Mouse (Mus musculus) kidney, postnatal 25 days (tissue): ENCODE data around the gene Ifi203.
"Not testable (repeated sequence)": the region's sequence is repeated elsewhere in the genome, so short reads cannot be mapped to it uniquely, and the experiment has no call there.

Experiments
- DNase-seq, 2 experiments: peaks; one replicate each; pipeline ENCODE4 v3.0.0; 2021; ENCODE audit warnings: mixed read lengths in 2 of 2

Ifi203 gene

DNA sequence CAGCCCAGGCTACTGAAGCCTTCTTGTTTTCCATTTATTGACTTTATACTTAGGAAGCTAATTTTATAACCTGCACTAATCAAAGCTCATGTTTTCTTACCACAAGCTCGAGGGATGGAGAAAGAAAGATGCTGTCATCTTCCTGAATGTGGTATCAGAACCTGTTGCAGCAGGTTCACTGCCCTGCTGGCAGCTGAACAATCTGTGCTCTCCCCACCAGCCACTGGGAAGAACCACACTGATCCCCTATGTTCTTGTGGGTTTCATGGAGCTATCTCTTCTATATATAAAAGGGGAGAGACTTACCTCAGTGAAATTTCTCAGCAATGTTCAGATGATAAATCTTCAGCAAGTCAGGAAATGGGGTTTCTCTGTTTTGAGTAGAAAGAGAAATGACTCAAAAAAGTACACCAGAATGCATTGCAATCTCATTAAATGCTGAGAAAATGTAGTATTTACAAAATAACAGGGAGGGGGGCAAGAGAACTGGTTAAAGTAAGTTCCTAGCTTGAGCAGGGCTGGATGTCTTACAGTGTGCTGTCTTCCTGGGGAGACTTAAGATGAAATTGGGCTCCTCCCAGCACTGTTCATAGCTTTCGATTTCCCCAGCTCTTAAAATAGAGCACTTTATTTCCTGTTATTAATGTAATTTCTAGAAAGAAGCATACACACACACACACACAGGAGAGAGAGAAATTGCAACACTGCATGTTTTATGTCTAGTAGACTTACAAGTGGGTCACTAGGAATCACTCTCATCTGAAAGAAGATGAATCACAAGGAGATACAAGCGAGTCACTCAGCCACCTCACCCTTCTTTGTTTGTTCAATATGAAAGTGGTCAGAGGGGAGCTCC, at the start of gene Ifi203, which contains the start of gene Mndal:
Ifi203 (minus strand) TSS at position 749 of the 856 bp plus-strand sequence.
Mndal (minus strand) TSS at position 568 of the 856 bp plus-strand sequence.
- not testable (repeated sequence) for DNase-seq

DNA sequence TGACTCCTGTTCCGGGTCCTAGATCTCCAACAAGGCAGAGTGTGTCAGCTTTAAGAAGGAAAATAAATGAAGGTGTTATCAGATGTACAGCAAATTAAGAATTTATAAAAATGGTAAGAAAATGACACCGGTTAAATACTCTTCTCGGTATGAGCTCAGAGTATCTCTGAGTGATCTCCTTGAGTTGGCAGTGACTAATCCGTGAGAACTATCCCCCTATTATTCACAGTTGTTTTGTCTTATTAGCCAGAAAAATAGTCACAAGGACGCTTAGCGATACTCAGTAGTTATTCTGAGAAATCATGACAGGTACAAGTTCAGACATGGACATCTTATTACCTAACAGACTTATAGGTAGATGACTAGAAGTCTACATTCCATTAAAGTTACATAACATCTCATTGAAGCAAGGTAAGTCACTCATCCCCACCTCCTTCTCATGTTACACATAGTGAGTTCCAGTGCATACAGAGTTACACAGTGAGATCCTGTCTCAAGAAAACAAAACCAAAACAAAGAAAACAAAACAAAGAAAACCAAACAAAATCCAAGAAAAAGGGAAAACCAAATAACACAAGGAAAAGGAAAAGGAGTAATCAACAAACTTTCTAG, 40.3 kb upstream of the Ifi203 start, which contains the start of gene Ifi202b:
Ifi202b (minus strand) TSS at position 51 of the 612 bp plus-strand sequence.
- DNase-seq, result not testable (repeated sequence)

DNA sequence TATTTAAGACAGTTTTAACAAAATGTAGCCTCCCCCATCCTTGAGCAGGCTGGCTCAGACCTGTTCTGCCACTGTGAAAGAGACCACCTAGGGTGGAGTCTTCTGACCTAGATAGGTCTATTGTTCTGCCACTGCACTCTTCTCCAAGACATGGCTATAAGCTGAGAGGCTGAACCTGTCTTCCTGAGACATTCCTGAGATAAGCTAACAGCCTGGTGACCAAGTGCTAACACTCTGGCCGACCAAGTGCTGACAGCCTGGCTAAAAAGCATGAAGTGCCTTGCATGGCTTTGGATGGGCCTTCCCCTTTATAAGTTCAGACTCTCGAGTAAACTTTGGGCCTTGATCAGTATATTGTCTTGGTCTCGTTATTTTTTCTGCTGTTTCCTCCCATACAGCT, 38.6 kb upstream of the Ifi203 start:
- not testable (repeated sequence) for DNase-seq

DNA sequence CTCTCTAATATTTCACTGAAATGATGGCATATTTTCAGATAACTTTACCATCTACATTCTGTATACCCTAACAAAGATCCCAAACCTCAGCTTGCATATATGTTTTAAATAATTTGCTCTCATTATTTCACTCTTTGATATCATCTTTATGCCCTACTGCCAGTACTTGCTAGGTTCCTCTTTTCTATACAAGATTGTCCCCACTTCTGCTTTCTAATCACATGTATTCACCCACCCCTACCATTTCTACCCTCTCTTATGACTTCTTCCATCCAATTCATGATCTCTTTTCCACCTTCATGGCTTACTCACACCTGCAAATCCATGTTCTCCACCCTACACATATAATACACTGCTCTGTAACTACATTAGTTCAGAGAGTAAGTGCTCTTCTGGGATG, 35.1 kb upstream of the Ifi203 start:
- no peak for DNase-seq

DNA sequence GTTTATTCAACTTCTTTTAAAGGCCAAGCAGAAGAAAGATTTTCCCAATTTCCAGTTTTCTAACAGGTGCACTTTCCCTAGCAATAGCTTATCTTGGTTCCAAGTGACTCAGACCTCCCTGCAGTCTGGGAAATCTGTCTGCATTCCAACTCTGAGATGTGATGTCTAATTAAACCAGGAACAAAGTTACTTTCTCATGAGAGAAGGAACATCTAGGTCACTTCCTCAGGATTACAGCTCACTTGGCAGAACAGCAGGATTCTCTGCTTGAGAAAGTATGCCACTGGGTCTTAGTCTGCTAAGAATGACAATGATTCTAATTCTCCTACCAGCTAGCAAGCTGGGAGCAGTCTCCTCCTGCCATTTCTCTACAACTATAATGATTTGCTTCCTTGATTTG, 30.6 kb upstream of the Ifi203 start:
- no peak for DNase-seq

DNA sequence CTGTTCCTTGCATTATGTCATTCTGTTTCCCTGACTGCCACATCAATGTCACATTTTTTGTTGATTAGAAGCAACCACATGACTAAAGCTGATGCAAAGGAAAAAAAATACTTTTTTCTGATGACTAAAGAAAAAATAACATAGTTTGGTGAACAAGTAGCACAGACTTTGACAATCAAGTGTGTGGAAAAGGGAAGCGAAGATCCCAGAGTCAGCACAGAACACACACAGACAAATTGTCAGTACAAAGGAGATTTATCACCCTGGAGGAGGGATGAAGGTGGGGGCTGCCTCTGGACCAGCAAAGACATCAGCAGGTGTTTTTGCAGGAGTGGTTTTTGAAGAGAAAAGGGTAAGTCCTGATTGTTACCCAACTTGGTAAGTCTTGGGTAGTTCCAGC, 19.0 kb upstream of the Ifi203 start:
- not testable (repeated sequence) for DNase-seq

DNA sequence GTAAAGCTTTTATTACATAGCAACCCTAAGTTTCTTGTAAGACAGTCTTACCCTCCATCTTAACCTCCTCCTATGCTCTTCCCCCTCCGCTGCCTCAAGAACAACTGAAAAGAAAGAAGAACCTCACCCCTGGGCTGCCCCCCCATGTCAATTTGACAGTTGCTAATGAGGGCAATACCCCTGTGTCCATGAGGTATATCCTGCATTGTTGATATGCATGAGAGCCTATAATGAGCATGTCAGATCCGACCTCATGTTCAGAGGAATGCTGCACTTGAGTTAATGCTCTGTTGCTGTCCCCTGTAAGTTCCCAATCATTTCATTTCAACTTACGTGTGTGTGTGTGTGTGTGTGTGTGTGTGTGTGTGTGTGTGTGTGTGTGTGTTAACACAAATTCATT, 17.5 kb upstream of the Ifi203 start:
- not testable (repeated sequence) for DNase-seq

DNA sequence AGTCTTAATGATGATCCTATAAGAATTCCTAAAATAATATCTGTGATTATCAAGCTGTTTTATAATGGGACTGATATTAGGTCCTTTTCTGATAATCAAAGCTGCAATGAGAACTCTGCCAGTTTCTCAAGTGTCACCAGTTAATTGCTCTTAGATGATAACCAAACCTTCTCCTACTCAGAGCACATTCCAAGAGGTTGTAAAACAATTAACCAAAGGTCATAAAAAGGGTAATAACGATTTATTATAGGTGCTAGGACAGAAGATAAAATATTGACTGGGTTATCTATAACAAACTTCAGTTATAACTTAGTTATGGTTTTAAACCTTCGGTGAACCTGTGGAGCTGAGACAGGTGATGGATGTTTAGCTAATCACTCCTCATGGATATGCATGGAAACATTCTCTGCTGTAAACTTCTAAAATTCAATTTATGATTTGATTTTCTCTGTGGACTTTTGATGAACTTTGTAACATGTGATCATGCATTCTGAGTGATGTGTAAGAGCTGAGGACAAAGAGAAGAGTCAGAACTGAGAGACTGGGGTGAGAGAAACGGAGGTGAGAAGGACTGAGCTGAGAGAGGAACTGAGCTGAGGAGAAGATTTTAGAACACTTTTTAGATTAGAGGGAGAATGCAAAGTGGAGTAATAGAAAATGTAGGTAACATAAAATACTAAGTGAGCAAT, 13.5 kb upstream of the Ifi203 start:
- not testable (repeated sequence) for DNase-seq

DNA sequence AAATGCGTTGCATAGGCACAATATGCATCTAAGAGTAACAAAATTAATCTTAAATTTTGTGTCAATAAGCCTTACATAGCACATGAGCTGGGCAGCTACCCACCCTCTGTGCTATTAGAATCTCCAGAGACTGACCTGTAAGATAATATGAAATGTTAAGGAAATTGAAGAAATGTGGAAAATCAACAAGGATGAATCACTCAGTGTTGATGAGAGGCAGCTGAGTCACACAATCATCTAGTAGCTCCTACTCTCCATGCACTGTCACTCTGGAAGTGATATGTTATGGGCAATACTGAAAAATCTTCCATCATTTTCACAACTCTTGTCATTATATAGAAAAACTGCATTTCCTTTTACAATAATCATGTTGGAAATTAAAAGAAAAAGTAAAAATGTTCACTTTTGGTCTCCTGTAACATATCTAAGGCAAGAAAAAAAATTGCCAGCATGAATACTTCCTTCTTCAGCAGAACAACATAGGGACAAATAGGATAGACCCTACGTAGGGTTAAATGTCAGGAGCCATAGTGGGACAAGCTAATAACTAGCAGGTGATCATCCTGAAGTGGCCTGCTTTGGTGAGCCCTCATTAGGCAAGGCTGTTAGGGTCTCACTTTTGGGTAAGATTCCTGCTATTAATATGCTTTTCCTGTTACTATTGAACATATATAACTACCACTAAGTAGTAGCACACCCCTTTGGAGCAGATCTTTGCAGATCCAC, 12.8 kb upstream of the Ifi203 start:
- DNase-seq, result no peak

DNA sequence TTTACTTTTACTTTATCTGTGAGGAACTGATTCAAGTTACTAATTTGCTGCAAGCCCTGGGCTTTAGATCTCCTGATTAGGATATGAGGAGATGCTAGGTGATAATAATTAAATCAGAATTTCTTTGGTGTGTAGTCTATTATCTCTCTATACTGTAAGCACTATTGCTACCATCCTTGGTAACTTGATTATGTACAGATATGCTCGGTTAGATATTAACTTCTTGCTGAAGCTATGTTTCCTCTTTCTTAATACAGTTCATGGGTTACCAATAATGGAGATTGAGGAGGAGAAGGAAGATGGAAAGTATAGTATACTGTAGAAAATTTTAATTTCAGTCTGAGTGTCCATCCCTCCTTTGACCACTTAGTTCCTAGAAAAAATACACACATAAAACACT, 11.1 kb upstream of the Ifi203 start:
- no peak for DNase-seq

DNA sequence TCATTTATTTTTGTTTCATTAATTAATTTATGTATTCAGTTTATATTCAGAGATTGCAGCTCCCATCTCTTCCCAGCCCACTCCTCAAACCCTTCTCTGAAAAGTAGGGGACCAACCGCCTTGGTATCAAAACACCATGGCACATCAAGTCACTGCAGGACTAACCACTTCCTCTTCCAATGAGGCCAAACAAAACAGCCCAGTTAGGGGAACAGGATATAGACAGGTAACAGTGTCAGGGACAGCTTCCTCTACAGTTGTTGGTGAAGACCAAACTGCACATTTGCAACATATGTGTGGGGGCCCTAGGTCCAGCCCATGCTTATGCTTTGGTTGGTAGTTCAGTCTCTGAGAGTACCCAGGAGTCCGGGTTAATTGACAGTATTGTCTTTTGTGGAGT, 6.6 kb upstream of the Ifi203 start:
- not testable (repeated sequence) for DNase-seq

DNA sequence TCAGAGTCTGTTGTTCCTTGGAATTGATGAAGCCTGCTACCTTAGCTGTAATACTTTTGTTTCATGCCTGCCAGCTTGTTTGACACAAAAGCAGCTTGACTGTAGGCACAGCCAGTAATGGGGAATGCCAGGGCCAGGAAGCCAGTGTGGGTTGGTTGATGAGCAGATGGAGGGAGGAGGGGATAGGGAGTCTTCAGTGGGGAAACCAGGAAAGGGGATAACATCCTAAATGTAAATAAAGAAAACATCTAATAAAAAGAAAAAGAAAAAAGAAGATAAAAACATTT, 251 bp upstream of the Ifi203 start:
- not testable (repeated sequence) for DNase-seq

DNA sequence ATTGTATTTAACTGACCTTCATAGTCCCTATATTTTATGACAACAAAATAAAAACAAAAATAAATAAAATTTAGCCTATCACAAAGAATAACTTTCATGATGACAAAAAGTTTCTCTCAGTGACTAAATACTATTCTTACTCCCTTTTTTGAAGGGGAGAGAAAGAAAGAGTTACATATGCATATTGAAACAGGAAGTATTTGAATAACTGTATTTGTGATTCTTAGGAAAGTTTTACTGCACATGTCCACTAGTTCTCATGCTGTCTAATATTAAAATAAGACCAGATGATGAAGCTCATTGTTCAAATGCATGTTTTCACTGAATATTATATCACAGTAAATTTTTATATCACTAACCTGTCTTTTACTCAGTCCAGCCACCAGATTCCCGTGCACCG, 950 bp downstream of the Ifi203 start:
- not testable (repeated sequence) for DNase-seq

DNA sequence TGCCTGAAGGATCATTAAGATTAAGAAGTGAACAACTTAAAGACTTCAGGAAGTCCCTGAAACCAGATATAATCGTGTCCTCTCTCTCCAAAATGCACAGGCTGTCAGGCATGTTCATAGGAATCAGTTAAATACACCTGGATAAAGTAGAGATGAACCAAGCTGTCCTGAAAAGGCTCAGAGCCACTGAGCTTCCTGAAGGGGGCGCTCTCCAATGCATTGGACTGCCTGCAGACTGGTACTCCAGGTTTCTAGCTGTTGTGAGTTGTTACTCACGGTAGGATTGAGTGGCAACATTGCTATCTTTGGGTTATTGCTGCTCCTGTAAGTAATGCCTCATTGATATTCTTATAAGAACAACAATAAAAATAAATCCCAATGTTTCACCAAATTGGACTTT, 23.2 kb downstream of the Ifi203 start:
- DNase-seq, result not testable (repeated sequence)

DNA sequence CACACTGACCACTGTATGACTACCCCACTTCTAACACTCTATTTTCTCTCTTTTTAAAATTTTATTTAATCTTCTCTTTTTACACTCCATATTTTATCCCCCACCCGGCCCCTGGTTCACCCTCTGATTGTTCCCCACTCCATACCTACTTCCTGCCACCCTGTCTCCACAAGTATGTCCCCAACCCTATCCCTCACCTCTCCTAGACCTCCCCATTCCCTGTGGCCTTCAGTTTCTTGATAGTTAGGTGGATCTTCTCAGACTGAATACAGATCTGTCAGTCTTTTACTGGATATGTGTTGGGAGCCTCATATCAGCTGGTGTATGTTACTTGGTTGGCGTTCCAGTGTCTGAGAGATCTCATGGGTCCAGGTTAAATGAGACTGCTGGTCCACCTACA, 27.9 kb downstream of the Ifi203 start:
- no peak for DNase-seq

DNA sequence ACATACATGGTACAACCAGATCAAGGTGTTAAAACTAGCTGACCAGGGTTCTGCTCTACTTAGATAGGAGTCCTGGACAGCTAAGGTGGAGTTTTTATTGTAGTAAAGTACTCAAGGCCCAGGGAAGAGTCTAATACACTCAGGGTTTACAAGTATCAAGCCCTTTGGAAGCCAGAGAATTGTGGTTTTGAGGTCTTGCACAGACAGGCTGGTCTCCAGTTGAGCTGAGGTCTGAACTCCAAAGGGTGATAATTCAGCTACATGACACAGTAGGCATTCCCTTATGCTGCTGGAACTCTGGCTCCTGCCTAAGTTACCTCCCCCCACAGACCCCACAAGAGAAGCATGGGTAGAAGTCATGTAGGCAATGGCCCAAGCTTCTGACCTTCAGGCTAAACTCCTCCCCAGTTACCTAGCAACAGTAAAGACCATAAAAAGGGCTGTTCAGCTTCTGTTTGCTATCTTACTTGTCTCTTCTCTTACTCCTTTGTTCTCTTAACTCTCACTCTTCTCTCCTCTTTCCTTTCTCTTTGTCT, 29.1 kb downstream of the Ifi203 start:
- not testable (repeated sequence) for DNase-seq

DNA sequence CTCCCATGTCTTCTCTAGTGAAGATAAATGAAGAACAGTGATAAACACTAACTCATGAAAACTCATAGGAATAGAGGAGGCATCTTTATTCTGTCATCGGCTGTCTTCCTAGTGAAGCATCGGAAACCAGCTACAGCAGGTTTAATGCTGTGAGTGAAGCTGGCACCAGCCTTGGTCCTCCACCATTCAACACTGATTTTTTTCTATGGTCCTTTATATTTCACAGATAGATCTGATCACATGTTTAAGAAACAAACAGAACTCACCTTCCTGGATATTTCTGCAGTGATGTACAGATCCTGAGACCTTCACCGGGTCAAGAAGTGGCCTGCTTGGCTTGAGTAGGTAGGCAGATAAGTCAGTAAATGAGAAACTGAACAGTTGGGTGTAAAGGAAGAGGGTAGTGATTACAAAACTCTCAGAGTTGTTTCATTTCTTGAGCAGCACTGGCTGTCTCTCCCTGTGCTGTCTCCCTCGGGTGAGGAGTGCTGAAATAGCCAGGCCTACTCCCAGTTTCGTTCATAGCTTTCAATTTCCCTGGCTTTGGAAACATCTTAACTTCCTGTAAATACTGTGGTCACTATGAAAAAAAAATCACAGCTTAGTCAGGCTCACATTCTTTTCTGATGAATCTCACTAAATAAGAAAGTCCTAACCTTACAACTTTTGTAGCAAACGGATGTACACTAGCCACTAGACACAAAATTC, 29.8 kb downstream of the Ifi203 start, which contains the start of gene Ifi211:
Ifi211 (minus strand) TSS at position 499 of the 708 bp plus-strand sequence.
- peak in 1 of 2 experiments; percentile 34 for DNase-seq

DNA sequence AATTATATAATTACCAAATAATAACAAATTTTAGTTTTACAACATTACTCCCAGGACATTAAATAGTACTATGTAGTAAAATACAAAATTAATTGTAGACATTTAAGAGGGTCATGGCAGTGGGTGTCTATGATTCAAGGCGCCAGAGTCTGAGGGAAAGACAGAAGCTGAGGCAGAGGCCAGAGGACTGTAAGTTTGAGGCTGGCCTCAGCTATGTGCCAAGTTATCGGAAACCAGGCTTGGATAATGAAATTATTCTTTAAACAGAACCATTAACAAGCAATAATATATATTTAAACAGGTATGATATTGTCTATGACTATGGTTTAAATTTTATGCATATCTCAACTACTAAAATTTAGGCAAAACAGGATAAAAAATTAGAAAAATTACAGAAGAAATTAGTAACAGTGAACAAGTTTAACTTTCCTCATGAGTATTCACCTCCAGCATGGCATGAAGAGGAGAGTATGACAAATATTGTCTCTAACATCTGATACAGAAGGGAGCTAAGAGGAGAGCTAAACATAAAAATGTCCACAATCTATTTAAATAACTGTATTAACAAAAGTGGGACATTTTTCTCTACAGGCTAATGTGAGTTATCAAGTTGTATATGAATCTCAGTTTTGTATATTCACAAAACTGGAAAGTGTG, 30.5 kb downstream of the Ifi203 start:
- DNase-seq, result no peak

DNA sequence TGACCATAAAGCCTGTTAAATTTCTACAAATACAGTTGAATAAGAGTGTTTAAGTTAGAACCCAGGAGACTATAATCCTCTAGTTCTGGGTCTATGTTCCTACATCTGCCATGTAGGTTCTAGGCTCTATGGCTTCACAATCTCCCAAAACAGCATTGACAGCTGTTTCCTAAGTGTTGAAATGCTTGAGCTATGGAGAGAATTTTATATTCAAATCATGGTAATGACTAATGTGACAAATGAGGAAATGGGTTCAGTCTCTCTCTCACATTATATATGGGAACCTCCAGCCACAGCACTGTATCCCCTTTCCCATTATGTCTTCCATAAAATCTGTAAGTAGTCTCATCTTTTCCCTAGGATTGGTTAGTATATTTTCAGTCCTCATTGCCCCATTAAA, 34.1 kb downstream of the Ifi203 start:
- DNase-seq, result not testable (repeated sequence)

DNA sequence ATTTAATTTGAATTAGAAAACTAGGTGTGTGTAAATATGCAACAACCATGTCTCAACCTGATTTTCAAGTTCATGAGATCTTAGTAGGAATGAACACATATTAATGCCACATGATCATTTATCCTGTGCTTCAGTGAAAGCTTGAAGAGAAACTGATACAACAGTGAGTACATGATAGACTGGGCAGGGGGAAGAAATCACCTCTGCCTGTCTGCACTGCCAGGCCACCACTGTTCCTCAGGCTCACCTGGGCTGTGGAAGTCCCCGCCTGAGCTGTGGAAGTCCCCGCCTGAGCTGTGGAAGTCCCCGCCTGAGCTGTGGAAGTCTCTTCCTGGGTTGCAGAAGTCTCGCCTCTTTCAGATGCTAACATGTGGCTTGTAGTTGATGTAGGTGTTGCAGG, 36.6 kb downstream of the Ifi203 start:
- DNase-seq, result not testable (repeated sequence)

DNA sequence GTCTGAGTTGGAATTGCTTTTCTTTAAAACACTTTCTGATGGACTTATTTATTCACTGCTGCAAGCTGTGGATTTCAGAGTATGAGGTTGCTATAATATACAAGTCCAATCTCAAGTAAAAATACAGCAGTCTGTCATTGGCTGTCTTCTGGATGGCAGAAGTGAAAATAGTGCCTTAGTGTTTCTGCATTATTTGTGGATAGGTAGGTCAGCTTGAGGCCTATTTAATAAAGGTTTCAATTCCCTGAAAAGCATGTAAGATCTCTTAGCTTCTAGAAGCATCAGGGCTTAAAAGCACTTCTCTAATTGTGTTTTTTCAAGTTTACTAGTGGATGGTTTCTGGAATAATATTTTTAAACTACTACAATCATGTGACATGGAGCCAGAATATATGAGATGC, 52.7 kb downstream of the Ifi203 start:
- DNase-seq, result not testable (repeated sequence)
